Mouse (Mus musculus) liver, adult 2 months (tissue): ENCODE measurements around the gene AA986860.

Experiments
- CTCF ChIP-seq: fragments of 200-500 bp; IDR thresholded peaks from 2 replicates; pipeline ENCODE4 v1.5.1; 2011; ENCODE audit warnings: low read depth, low read length, control low read depth
- POLR2A ChIP-seq: fragments of 200-500 bp; IDR thresholded peaks from 2 replicates; pipeline ENCODE4 v1.6.1; 2011; ENCODE audit warnings: low read length, control low read depth; ENCODE audit not compliant: insufficient read depth; ENCODE audit errors: extremely low read depth

DNA sequence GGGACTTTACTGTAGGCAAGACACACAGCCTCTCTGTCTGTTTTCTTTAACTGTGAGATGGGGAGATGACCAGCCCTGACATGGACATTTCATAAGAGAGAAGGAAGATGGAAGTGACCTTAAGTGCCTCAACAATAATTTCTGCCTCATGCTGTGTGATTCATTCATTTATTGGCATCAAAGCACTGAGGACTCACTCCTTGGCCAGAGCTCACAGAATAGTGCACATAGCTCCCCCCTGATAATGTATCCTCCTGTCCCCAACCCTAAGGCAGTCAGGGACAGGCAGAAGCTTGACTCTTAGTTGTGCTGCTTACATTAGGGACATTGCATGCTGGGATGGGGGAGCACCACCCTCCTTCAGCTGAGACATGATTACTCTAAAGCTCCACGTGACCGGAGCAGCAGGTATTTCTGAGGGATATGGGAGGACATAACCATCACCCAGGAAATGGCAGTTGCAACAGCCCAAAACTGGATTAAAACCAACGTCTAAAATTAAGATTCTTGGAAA is 39.3 kb downstream of the AA986860 start:
- TF ChIP-seq CTCF (no peak), POLR2A (no peak)
